In genomic region chr15:43682176-43682575, GRCm38 (mm10) we compare ENCODE assay signal across 18 mouse cellular contexts.
"Had no signal": no experiment of that assay in that cellular context is flagged by ENCODE, and none has a peak within 500 bp of the region (broad histone marks: within the 10 kb centered on the region; RNA-seq: fewer than 3 reads in every experiment).

No protein-coding gene starts in this region.

- H3K4me1 ChIP-seq: liver, embryonic 13.5 days; midbrain, embryonic 15.5 days; neural tube, embryonic 13.5 days had no signal

- DNase-seq: kidney, postnatal 10 days; kidney, postnatal 36 days; layer of hippocampus, postnatal 36 days; liver, embryonic 13.5 days; lung, adult 2 months; lung, postnatal 14 days; lung, postnatal 4 days; right cerebral cortex, adult 18-20 months; right cerebral cortex, postnatal 14 days; right cerebral cortex, postnatal 4 days; thymus, adult 2 months; thymus, postnatal 14 days; thymus, postnatal 4 days had no signal

- H3K36me3 ChIP-seq: liver, embryonic 13.5 days; midbrain, embryonic 15.5 days; neural tube, embryonic 13.5 days had no signal

- H3K9ac ChIP-seq: liver, embryonic 13.5 days; midbrain, embryonic 15.5 days; neural tube, embryonic 13.5 days had no signal

- ATAC-seq: midbrain, embryonic 15.5 days had no signal

- H3K27me3 ChIP-seq: liver, embryonic 13.5 days; midbrain, embryonic 15.5 days; neural tube, embryonic 13.5 days had no signal

- H3K4me2 ChIP-seq: liver, embryonic 13.5 days; midbrain, embryonic 11.5 days; midbrain, embryonic 15.5 days; neural tube, embryonic 13.5 days had no signal

- H3K27ac ChIP-seq: left cerebral cortex, adult 2 months; liver, embryonic 13.5 days; midbrain, embryonic 15.5 days; neural tube, embryonic 13.5 days; stomach, postnatal 0 days had no signal

- H3K4me3 ChIP-seq: left cerebral cortex, adult 2 months; liver, embryonic 13.5 days; midbrain, embryonic 15.5 days; neural tube, embryonic 13.5 days had no signal

- H3K9me3 ChIP-seq: liver, embryonic 13.5 days; midbrain, embryonic 15.5 days; neural tube, embryonic 13.5 days had no signal
